Mouse (Mus musculus) embryonic facial prominence, embryonic 15.5 days (tissue): ENCODE measurements around the gene Syce1. TPM values are rescaled to one million over a fixed set of nuclear protein-coding genes. Genes with fewer than 3 reads are reported as not detected.

Experiments
- ATAC-seq: fragments of 200-750 bp; cut with Nextera tagmentation; 2 replicates; pipeline ENCODE4 v1.8.0; 2017; ENCODE audit warnings: low read depth, moderate TSS enrichment; ENCODE audit not compliant: insufficient number of reproducible peaks, low FRiP score, low TSS enrichment
- H3K27ac ChIP-seq: fragments of 300-500 bp; sonication (generic); replicated peaks from 2 replicates; pipeline ENCODE4 v1.5.1; 2015; ENCODE audit warnings: mild to moderate bottlenecking, inconsistent platforms
- H3K27me3 ChIP-seq: fragments of 300-500 bp; sonication (generic); 2 replicates; pipeline ENCODE4 v1.6.1; 2015; ENCODE audit warnings: inconsistent platforms
- H3K36me3 ChIP-seq: fragments of 300-500 bp; sonication (generic); 2 replicates; pipeline ENCODE4 v1.6.1; 2015; ENCODE audit warnings: mild to moderate bottlenecking, inconsistent platforms
- H3K4me1 ChIP-seq: fragments of 300-500 bp; sonication (generic); 2 replicates; pipeline ENCODE4 v1.6.1; 2015; ENCODE audit warnings: inconsistent platforms
- H3K4me2 ChIP-seq: fragments of 300-500 bp; sonication (generic); replicated peaks from 2 replicates; pipeline ENCODE4 v1.6.1; 2015; ENCODE audit warnings: mild to moderate bottlenecking, inconsistent platforms
- H3K4me3 ChIP-seq: fragments of 300-500 bp; sonication (generic); replicated peaks from 2 replicates; pipeline ENCODE4 v1.5.1; 2015; ENCODE audit warnings: mild to moderate bottlenecking, inconsistent platforms
- H3K9ac ChIP-seq: fragments of 300-500 bp; sonication (generic); 2 replicates; pipeline ENCODE4 v1.6.1; 2015; ENCODE audit warnings: inconsistent platforms
- H3K9me3 ChIP-seq: fragments of 300-500 bp; sonication (generic); replicated peaks from 2 replicates; pipeline ENCODE4 v1.6.1; 2016; ENCODE audit warnings: inconsistent platforms
- WGBS: fragments of 180-500 bp; shearing (Covaris S2); methylation state at CpG from one replicate; pipeline ENCODE4 v1.1.7; 2015; 5-methylcytosine and 5-hydroxymethylcytosine counted together
- polyA plus RNA-seq: library from polyadenylated mRNA; unstranded; fragments of >200 nt; fragmentation: Nextera tagmentation; extraction: Ambion mirVana; gene quantifications from 2 replicates; pipeline ENCODE4 v1.2.1, GENCODE M21; 2015

Gene Syce1
- polyA plus RNA-seq, 1 experiment from 2014 or later: 0.19 TPM

DNA sequence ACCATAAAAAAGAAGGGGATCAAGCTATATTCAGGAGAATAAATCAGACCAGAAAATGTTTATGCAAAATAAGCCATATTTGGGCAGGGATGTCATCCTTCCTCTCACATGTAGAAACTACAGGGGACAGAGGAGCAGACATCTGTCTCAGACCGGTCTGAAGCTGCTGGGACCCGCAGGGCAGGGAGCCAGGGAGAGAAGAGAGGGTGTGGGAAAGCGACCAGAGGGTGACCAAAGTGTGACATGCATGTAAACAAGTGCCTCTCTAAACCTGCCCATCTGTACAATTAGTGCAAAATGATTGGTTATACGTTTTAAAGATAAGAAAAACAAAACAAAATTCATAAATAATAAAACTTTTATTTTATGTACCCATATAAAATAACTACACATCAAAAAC lies 32.5 kb upstream of the Syce1 start:
- Histone ChIP-seq H3K27ac (no peak overlapping the region), H3K9me3 (no peaks in the 10 kb centered on the region), H3K4me2 (no peak overlapping the region), H3K4me3 (no peak overlapping the region), H3K27me3 (no peaks in the 10 kb centered on the region), H3K9ac (no peak overlapping the region), H3K36me3 (no peaks in the 10 kb centered on the region), H3K4me1 (no peaks in the 10 kb centered on the region)
- no peak for ATAC-seq
- WGBS: 72% methylated on average over 4 of the region's 4 CpGs

DNA sequence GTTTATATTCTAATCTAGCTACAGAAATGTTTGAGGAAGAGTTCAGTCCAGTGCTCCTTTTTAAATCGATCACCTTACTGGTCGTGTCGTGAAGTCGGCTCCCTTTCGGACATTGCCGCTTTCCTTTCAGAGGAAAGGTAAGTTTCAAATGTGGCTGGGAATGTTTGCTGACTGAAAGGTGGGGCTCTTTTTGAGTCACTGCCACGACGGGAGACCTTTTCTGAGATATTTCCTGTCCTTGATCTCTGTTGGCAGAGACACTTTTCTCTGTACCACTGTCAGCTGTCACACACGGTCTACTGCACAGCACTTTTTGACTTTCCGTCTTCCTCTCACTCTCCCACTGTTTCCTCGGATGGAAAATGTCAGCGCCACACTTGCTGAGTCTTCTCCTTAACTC lies 25.2 kb upstream of the Syce1 start:
- Histone ChIP-seq H3K4me2 (no peak overlapping the region), H3K27me3 (no peaks in the 10 kb centered on the region), H3K4me3 (no peak overlapping the region), H3K9ac (no peak overlapping the region), H3K4me1 (no peaks in the 10 kb centered on the region), H3K36me3 (no peaks in the 10 kb centered on the region), H3K27ac (no peak overlapping the region), H3K9me3 (no peaks in the 10 kb centered on the region)
- WGBS: 91% methylated on average over 12 of the region's 12 CpGs
- no peak for ATAC-seq

DNA sequence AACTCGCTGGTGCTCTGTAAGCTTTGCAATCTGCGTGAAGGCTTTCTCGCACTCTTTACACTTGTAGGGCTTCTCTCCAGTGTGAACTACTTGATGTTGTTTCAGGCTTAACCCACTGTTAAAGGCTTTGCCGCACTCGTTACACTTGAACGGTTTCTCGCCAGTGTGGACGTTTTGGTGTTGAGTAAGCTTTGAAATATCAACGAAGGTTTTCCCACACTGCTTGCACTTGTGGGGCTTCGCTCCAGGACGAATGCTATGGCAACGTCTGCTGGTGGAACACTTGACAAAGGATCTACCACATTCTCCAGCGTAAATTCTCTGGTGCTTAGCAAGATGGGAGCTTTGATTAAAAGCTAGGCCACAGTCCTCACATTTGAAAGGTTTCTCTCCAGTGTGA lies 24.1 kb upstream of the Syce1 start:
- Histone ChIP-seq H3K36me3 (no peaks in the 10 kb centered on the region), H3K9ac (no peak overlapping the region), H3K27me3 (no peaks in the 10 kb centered on the region), H3K4me3 (no peak overlapping the region), H3K4me2 (no peak overlapping the region), H3K9me3 (no peaks in the 10 kb centered on the region), H3K4me1 (no peaks in the 10 kb centered on the region), H3K27ac (no peak overlapping the region)
- no peak for ATAC-seq
- 88% methylated on average over 13 of the region's 13 CpGs for WGBS

DNA sequence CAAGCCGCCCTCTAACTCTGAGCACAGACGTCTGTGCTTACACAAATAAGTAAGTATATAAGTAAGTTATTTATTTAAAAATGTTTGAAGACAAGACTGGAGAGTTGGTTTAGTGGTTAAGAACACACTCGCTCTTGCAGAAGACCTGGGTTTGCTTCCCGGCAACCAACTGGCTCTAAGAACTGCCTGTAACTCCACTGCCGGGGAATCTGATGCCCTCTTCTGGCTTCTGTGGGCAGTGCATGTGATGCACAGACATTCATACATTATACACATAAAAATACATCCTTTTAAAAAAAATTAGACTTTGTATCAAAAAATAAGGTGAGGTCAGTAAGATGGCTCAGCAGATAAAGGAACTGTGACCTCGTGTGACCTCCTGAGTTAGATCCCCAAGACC lies 22.8 kb upstream of the Syce1 start:
- no peak for ATAC-seq
- Histone ChIP-seq H3K4me3 (no peak overlapping the region), H3K4me2 (no peak overlapping the region), H3K4me1 (no peaks in the 10 kb centered on the region), H3K36me3 (no peaks in the 10 kb centered on the region), H3K27ac (no peak overlapping the region), H3K9ac (no peak overlapping the region), H3K27me3 (no peaks in the 10 kb centered on the region), H3K9me3 (no peaks in the 10 kb centered on the region)
- 90% methylated on average over 6 of the region's 6 CpGs for WGBS

DNA sequence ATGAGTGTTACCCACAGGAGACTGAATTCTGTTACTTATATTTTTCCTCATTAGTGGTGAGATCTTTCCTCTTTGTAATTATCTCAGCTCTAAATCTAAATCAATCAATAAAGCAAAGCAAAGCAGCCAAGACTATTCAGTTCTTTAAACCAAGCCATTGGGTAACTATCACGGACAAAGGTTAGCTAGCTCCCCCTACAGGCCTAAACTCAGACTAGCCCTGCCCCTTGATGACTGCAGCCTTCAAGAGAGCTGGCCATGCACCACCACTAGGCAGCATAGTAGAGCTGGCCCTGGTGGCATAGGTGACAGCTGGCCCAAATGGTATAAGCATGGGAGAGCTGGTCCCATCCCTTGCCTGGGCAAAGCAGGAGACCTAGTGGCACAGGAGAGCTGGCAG lies 18.1 kb upstream of the Syce1 start:
- H3K4me3 ChIP-seq: no peak overlapping the region
- no peaks in the 10 kb centered on the region for H3K36me3 ChIP-seq
- H3K27ac ChIP-seq: no peak overlapping the region
- H3K9me3 ChIP-seq: no peaks in the 10 kb centered on the region
- H3K4me2 ChIP-seq: no peak overlapping the region
- H3K27me3 ChIP-seq: no peaks in the 10 kb centered on the region
- no peak for ATAC-seq
- H3K4me1 ChIP-seq: no peaks in the 10 kb centered on the region
- WGBS: 21% methylated on average over 1 of the region's 1 CpGs
- no peak overlapping the region for H3K9ac ChIP-seq

DNA sequence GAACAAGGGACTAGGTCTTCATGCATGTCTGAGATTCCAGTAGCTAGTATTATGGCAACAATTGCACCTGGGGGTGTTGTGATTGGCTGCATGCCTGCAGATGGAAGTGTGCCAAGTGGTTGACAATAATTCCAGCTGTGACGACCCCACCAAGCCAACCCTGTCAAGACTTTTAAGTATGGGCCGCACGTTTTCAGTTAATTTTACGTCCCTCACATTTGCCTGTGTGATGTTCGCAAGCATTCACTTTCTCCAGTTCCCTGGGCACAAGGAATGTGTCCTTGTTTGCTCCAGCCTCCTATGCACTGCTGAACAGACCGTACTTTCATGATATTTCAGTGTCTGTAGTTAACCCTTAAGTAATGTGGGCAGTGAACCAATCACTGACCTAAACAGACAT lies 15.0 kb upstream of the Syce1 start:
- Histone ChIP-seq H3K4me1 (no peaks in the 10 kb centered on the region), H3K36me3 (no peaks in the 10 kb centered on the region), H3K9me3 (no peaks in the 10 kb centered on the region), H3K4me3 (no peak overlapping the region), H3K27me3 (no peaks in the 10 kb centered on the region), H3K27ac (no peak overlapping the region), H3K9ac (no peak overlapping the region), H3K4me2 (no peak overlapping the region)
- no peak for ATAC-seq
- 66% methylated on average over 6 of the region's 6 CpGs for WGBS

DNA sequence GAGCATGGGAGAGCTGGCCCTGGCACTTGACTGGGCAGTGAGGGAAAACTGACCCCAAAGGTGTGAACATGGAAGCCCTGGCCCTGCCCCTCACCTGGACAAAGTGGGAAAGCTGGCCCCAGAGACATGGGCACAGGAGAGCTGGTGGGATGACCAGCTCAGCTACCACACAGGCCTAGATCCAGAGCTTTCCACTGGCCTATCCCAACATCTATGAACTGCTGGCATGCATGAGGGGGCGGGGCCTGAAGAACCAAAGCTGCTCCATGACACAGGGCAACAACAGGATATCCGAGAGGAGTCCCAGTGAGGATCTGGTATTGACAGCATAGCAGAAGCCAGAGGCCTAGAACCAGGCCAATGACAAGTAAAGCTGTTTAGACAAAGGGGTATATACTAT lies 10.6 kb upstream of the Syce1 start:
- Histone ChIP-seq H3K27ac (no peak overlapping the region), H3K27me3 (no peaks in the 10 kb centered on the region), H3K4me3 (no peak overlapping the region), H3K36me3 (no peaks in the 10 kb centered on the region), H3K4me1 (no peaks in the 10 kb centered on the region), H3K4me2 (no peak overlapping the region), H3K9me3 (no peaks in the 10 kb centered on the region), H3K9ac (no peak overlapping the region)
- no peak for ATAC-seq
- WGBS: 70% methylated on average over 2 of the region's 2 CpGs

DNA sequence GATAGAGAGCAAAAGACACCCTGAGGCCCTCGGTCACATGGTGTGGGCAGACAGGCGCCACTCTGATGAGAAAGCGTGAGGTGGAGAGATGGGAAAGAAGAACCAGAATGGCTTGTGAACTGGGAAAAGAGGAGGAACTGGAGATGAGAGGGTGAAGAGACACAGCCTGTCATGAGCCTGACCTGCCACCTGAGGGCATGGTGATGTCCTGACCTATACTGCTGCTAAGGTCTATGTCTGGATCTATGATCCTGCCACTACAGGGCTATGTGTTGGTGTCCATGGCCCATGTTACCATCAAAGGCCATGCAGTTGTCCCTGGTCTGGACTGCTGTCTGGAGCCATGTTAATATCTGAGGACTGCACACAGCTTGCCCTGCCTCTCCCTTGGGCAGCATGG lies 10.0 kb upstream of the Syce1 start:
- no peaks in the 10 kb centered on the region for H3K36me3 ChIP-seq
- H3K27ac ChIP-seq: no peak overlapping the region
- 81% methylated on average over 3 of the region's 3 CpGs for WGBS
- ATAC-seq: no peak
- no peaks in the 10 kb centered on the region for H3K27me3 ChIP-seq
- no peaks in the 10 kb centered on the region for H3K4me1 ChIP-seq
- no peak overlapping the region for H3K4me2 ChIP-seq
- no peak overlapping the region for H3K4me3 ChIP-seq
- H3K9ac ChIP-seq: no peak overlapping the region
- no peaks in the 10 kb centered on the region for H3K9me3 ChIP-seq

DNA sequence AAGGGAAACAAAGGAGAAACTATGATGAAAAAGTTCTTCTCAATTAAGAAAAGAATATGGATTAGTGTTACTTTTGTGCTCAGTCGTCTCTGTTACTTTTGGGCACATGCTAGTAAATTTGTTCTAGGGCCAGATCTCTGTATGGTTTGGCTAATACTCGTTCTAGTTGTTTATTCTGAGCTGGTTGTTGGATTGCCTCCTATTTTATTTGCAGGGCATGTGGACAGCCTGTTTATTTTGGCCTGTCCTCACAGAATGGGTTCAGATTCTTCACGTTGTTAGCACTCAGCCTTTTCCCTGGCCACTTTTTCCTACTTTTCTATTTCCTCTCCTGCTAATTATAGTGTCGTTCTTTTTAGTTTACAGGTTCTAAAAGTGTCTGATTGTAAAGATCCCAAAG lies 5.9 kb upstream of the Syce1 start:
- 66% methylated on average over 4 of the region's 4 CpGs for WGBS

DNA sequence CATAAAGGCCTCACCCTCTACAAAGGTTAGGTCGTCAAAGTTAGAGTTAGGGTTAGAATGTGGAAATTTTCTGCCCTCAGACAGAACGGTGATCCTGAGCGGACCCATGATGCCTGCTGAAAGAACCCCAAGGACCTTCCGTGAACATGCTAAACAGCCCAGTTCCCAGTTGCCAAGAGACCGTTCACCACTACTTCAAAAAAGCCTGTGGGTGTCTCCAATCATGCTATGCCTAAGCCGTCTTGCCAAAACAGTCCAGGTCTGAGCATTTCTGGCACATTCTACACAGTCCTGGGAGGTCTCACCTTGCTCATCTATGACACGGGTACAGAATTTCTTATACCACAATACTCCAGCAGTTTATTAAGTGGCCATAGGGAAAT lies 392 bp upstream of the Syce1 start:
- WGBS: 84% methylated on average over 7 of the region's 7 CpGs
- H3K9me3 ChIP-seq: no peaks in the 10 kb centered on the region
- H3K4me1 ChIP-seq: no peaks in the 10 kb centered on the region
- H3K4me2 ChIP-seq: no peak overlapping the region
- no peak for ATAC-seq
- no peak overlapping the region for H3K9ac ChIP-seq
- no peak overlapping the region for H3K27ac ChIP-seq
- H3K27me3 ChIP-seq: no peaks in the 10 kb centered on the region
- no peak overlapping the region for H3K4me3 ChIP-seq
- H3K36me3 ChIP-seq: no peaks in the 10 kb centered on the region

More for the DNA sequence above, 5.9 kb upstream of the Syce1 start:
- ATAC-seq: no peak
- no peak overlapping the region for H3K27ac ChIP-seq
- no peaks in the 10 kb centered on the region for H3K9me3 ChIP-seq
- H3K36me3 ChIP-seq: no peaks in the 10 kb centered on the region
- H3K4me1 ChIP-seq: no peaks in the 10 kb centered on the region
- H3K4me2 ChIP-seq: no peak overlapping the region
- no peak overlapping the region for H3K9ac ChIP-seq
- H3K27me3 ChIP-seq: no peaks in the 10 kb centered on the region
- H3K4me3 ChIP-seq: no peak overlapping the region

DNA sequence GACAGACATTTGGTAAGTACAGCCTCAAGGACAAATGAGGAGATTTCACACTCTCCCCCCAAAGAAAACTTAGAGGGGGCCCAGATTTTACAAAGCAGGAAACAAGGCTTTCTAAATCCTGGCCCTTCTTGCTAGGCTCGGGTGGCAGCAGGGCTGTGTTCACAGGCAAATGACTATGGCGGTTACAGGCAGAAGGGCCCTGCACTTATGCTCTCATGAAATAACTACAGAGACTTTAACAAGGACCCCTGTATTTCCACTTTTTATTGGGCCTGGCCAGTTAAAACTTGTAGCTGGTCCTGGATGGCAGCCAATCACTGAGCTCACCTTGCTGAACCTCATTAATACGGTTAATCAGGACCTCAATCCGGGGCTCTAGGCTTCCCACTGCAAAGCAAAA lies 7.1 kb downstream of the Syce1 start:
- Histone ChIP-seq H3K4me2 (no peak overlapping the region), H3K27ac (no peak overlapping the region), H3K9me3 (no peaks in the 10 kb centered on the region), H3K9ac (no peak overlapping the region), H3K27me3 (no peaks in the 10 kb centered on the region), H3K4me3 (no peak overlapping the region), H3K36me3 (no peaks in the 10 kb centered on the region), H3K4me1 (no peaks in the 10 kb centered on the region)
- WGBS: 75% methylated on average over 4 of the region's 4 CpGs
- ATAC-seq: no peak

DNA sequence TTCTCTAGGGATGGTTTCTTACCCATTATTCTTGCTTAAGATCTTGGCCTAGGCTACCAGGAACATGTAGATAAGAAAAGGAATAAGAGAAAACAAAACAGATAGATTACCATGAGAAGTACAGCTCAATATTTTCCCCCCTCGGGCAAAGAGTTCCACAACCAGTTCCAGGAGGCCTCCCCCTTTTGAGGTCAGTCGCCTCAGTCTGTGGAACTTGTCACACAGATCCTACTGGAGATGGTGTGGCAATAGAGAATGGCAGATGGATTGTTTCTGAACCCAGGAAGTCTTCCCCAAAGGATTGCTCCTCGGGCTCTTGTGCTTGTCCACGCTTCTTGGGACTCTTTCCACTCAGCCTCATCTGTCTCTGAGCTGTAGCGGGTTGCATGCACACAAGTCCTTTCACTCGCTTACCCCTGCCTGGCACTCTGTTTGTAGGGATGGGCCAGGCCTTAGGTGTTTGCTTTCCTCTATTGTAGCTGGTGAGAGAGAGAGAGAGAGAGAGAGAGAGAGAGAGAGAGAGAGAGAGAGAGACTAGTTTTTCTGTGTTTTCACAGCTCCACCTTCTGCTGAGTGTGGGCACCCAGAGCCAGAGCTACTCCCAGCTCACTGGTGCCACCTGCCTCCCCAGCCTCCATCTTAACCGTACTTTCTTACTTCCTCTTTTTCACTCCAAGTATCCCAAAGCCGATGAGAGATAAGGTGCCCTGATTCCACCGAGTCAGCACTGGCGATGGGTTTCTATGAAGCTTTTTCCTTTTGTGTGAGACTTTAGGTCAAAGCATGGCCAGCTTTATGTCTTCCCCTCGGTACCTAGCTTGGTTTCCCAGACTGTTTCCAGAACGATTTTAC lies 21.5 kb downstream of the Syce1 start:
- H3K4me2 ChIP-seq: no peak overlapping the region
- 71% methylated on average over 12 of the region's 12 CpGs for WGBS
- no peak overlapping the region for H3K9ac ChIP-seq
- no peak overlapping the region for H3K27ac ChIP-seq
- no peaks in the 10 kb centered on the region for H3K9me3 ChIP-seq
- H3K4me3 ChIP-seq: no peak overlapping the region
- no peak for ATAC-seq
- H3K27me3 ChIP-seq: no peaks in the 10 kb centered on the region
- H3K4me1 ChIP-seq: no peaks in the 10 kb centered on the region
- H3K36me3 ChIP-seq: no peaks in the 10 kb centered on the region
